Mouse (Mus musculus) CH12.LX (cell line): Measurements from ENCODE around the gene Acvrl1. TPM values are rescaled to one million over a fixed set of nuclear protein-coding genes. Genes with fewer than 3 reads are reported as not detected.

ENCODE experiments used
- DNase-seq: peaks from one replicate; pipeline ENCODE4 v3.0.0-alpha.2; 2013; ENCODE audit errors: extremely low read depth
- H3K27ac ChIP-seq: 2 replicates; pipeline ENCODE4 v1.5.1; 2012; ENCODE audit warnings: low read depth, mild to moderate bottlenecking, control low read depth, moderate library complexity; ENCODE audit not compliant: insufficient read depth
- H3K27me3 ChIP-seq: replicated peaks from 2 replicates; pipeline ENCODE3; 2012; ENCODE audit warnings: inconsistent platforms
- H3K36me3 ChIP-seq, 2 experiments: replicated peaks in 1 of 2; 2 replicates each; pipeline versions ENCODE3 to v1.6.1; 2012; ENCODE audit warnings: inconsistent platforms in 1 of 2, low read length in 1 of 2, mild to moderate bottlenecking in 1 of 2, mixed read lengths in 1 of 2, moderate library complexity in 1 of 2; ENCODE audit not compliant: control insufficient read depth in 1 of 2, insufficient read depth in 1 of 2
- H3K4me1 ChIP-seq, 2 experiments: 2 replicates each; pipeline ENCODE4 v1.6.1; 2012; ENCODE audit warnings: inconsistent platforms in 1 of 2, moderate library complexity in 1 of 2; ENCODE audit not compliant: insufficient read depth in 2 of 2, control insufficient read depth in 1 of 2
- H3K4me2 ChIP-seq: 2 replicates; pipeline ENCODE4 v1.6.1; 2012; ENCODE audit warnings: low read depth, mild to moderate bottlenecking, control low read depth; ENCODE audit not compliant: poor library complexity, insufficient read depth, severe bottlenecking
- H3K4me3 ChIP-seq, 3 experiments: fragments of 150-350 bp in 1 of 3; sonication (generic) in 1 of 3; replicated peaks in 1 of 3; 2 replicates each; pipeline versions ENCODE3 to v1.5.1; 2011 to 2012; ENCODE audit warnings: low read depth in 2 of 3, low read length in 2 of 3, mild to moderate bottlenecking in 2 of 3, moderate library complexity in 2 of 3, control low read depth in 1 of 3, improper control_type of control experiment in 1 of 3, inconsistent platforms in 1 of 3, mixed read lengths in 1 of 3; ENCODE audit not compliant: poor library complexity in 1 of 3
- H3K79me2 ChIP-seq: replicated peaks from 2 replicates; pipeline ENCODE4 v1.6.1; 2012; ENCODE audit warnings: mild to moderate bottlenecking, moderate library complexity; ENCODE audit not compliant: control insufficient read depth, poor library complexity, insufficient read depth, severe bottlenecking; ENCODE audit errors: extremely low read depth
- H3K9ac ChIP-seq: 2 replicates; pipeline ENCODE4 v1.6.1; 2012; ENCODE audit warnings: low read depth, mild to moderate bottlenecking, control low read depth, moderate library complexity; ENCODE audit not compliant: insufficient read depth
- H3K9me3 ChIP-seq: replicated peaks from 2 replicates; pipeline ENCODE3; 2012; ENCODE audit warnings: low read length, inconsistent platforms, mixed read lengths
- BHLHE40 ChIP-seq: IDR thresholded peaks from 2 replicates; pipeline ENCODE4 v1.6.1; 2011; ENCODE audit warnings: mild to moderate bottlenecking, low read depth, low read length, improper control_type of control experiment
- CHD2 ChIP-seq: IDR thresholded peaks from 2 replicates; pipeline ENCODE4 v1.6.1; 2011; ENCODE audit warnings: low read length, improper control_type of control experiment
- E2F4 ChIP-seq: IDR thresholded peaks from 2 replicates; pipeline ENCODE4 v1.6.1; 2011; ENCODE audit warnings: low read depth, low read length, improper control_type of control experiment; ENCODE audit not compliant: insufficient replicate concordance
- GABPA ChIP-seq: IDR thresholded peaks from 2 replicates; pipeline ENCODE4 v1.6.1; 2012; ENCODE audit warnings: low read depth, low read length, improper control_type of control experiment, inconsistent platforms; ENCODE audit not compliant: insufficient replicate concordance
- HCFC1 ChIP-seq: IDR thresholded peaks from 2 replicates; pipeline ENCODE4 v1.6.1; 2012; ENCODE audit warnings: low read depth, mild to moderate bottlenecking, inconsistent platforms, low read length, improper control_type of control experiment
- JUN ChIP-seq: IDR thresholded peaks from 2 replicates; pipeline ENCODE4 v1.6.1; 2011; ENCODE audit warnings: low read depth, mild to moderate bottlenecking, low read length, improper control_type of control experiment, moderate library complexity; ENCODE audit not compliant: insufficient read depth
- JUND ChIP-seq: conservative IDR thresholded peaks from 2 replicates; pipeline ENCODE4 v1.6.1; 2011; ENCODE audit warnings: low read depth, low read length, improper control_type of control experiment
- KAT2A ChIP-seq: IDR thresholded peaks from 2 replicates; pipeline ENCODE4 v1.6.1; 2012; ENCODE audit warnings: low read length, improper control_type of control experiment, inconsistent platforms; ENCODE audit not compliant: insufficient replicate concordance
- MAFK ChIP-seq: IDR thresholded peaks from 2 replicates; pipeline ENCODE4 v1.6.1; 2011; ENCODE audit warnings: low read length, improper control_type of control experiment; ENCODE audit not compliant: insufficient replicate concordance
- MAX ChIP-seq: IDR thresholded peaks from 2 replicates; pipeline ENCODE4 v1.6.1; 2011; ENCODE audit warnings: low read length, improper control_type of control experiment
- MAZ ChIP-seq: IDR thresholded peaks from 2 replicates; pipeline ENCODE4 v1.6.1; 2012; ENCODE audit warnings: low read depth, mild to moderate bottlenecking, inconsistent platforms, low read length, improper control_type of control experiment, moderate library complexity
- MXI1 ChIP-seq: IDR thresholded peaks from 2 replicates; pipeline ENCODE4 v1.6.1; 2011; ENCODE audit warnings: mild to moderate bottlenecking, low read depth, low read length, improper control_type of control experiment
- POLR2A ChIP-seq: IDR thresholded peaks from 2 replicates; pipeline ENCODE4 v1.6.1; 2011; ENCODE audit warnings: low read depth, mild to moderate bottlenecking, improper control_type of control experiment, low read length
- SIN3A ChIP-seq: IDR thresholded peaks from 2 replicates; pipeline ENCODE4 v1.6.1; 2012; ENCODE audit warnings: low read length, improper control_type of control experiment, inconsistent platforms
- SMC3 ChIP-seq: IDR thresholded peaks from 2 replicates; pipeline ENCODE4 v1.6.1; 2011; ENCODE audit warnings: low read depth, low read length, improper control_type of control experiment
- UBTF ChIP-seq: IDR thresholded peaks from 2 replicates; pipeline ENCODE4 v1.6.1; 2012; ENCODE audit warnings: low read depth, mild to moderate bottlenecking, inconsistent platforms, low read length, improper control_type of control experiment, moderate library complexity
- USF1 ChIP-seq: IDR thresholded peaks from 2 replicates; pipeline ENCODE4 v1.6.1; 2014; ENCODE audit warnings: low read depth, mild to moderate bottlenecking, inconsistent platforms, low read length, improper control_type of control experiment
- ZC3H11A ChIP-seq: IDR thresholded peaks from 2 replicates; pipeline ENCODE4 v1.6.1; 2012; ENCODE audit warnings: low read depth, mild to moderate bottlenecking, inconsistent platforms, low read length, improper control_type of control experiment
- ZKSCAN1 ChIP-seq: IDR thresholded peaks from 2 replicates; pipeline ENCODE4 v1.6.1; 2012; ENCODE audit warnings: low read depth, inconsistent platforms, low read length, improper control_type of control experiment, borderline replicate concordance
- ZMIZ1 ChIP-seq: IDR thresholded peaks from 2 replicates; pipeline ENCODE4 v1.6.1; 2012; ENCODE audit warnings: low read depth, mild to moderate bottlenecking, inconsistent platforms, low read length, improper control_type of control experiment
- ZNF384 ChIP-seq: IDR thresholded peaks from 2 replicates; pipeline ENCODE4 v1.6.1; 2012; ENCODE audit warnings: low read depth, low read length, improper control_type of control experiment, inconsistent platforms
- dilution Hi-C: fragments of 300-500 bp; cut with MboI; formaldehyde crosslinking; loops from 2 replicates; pipeline ENCODE4 v1.14.3; 2020; ENCODE audit warnings: low sequenced_read_pairs; ENCODE audit not compliant: extremely low pct_unique_long_range_greater_than_20kb, extremely low pct_ligation_motif_present
- in situ Hi-C: fragments of 300-500 bp; cut with MboI; formaldehyde crosslinking; loops from 3 replicates; pipeline ENCODE4 v1.14.3; 2019; ENCODE audit warnings: low sequenced_read_pairs, low pct_ligation_motif_present, low pct_unique_long_range_greater_than_20kb, mixed read lengths
- polyA plus RNA-seq: library from polyadenylated mRNA; unstranded; fragments of >175 nt; gene quantifications from 2 replicates; pipeline ENCODE4 v1.2.1, GENCODE M21; 2012; ENCODE audit warnings: low read depth; ENCODE audit not compliant: insufficient read length
- total RNA-seq, 2 experiments: library from RNA; depleted of rRNA; stranded (reverse); fragments of 300-350 nt in 1 of 2; fragments of >200 nt in 1 of 2; gene quantifications; 2 replicates each; pipeline ENCODE4 v1.2.3; 2012 to 2014

Gene Acvrl1
- total and polyA plus RNA-seq, 3 experiments: 4.0 to 9.5 (median 5.2) TPM

- H3K4me1 ChIP-seq: peaks cover 2 to 15% of the 10 kb centered on the region in 2 experiments; a peak in 3 of 4 replicates
- peaks cover 24% of the 10 kb centered on the region for H3K27me3 ChIP-seq
- dilution Hi-C loops (no loop called here), in situ Hi-C loops (no loop called here)
- no peak overlapping the region for H3K9ac ChIP-seq
- H3K4me3 ChIP-seq: no peak overlapping the region
- TF ChIP-seq HCFC1: no peak
- no peak for TF ChIP-seq MAZ
- TF ChIP-seq SMC3: no peak
- no peak for TF ChIP-seq CHD2
- TF ChIP-seq ZC3H11A: no peak
- no peak for TF ChIP-seq JUN
- H3K4me2 ChIP-seq: no peak overlapping the region
- no peaks in the 10 kb centered on the region for H3K79me2 ChIP-seq
- H3K27ac ChIP-seq: no peak overlapping the region
- no peak for DNase-seq
- no peaks in the 10 kb centered on the region for H3K36me3 ChIP-seq
- H3K9me3 ChIP-seq: no peaks in the 10 kb centered on the region
Observed at GRCm38 (mm10) chr15:101163056-101163458, 34.7 kb downstream of the Acvrl1 start.

DNA sequence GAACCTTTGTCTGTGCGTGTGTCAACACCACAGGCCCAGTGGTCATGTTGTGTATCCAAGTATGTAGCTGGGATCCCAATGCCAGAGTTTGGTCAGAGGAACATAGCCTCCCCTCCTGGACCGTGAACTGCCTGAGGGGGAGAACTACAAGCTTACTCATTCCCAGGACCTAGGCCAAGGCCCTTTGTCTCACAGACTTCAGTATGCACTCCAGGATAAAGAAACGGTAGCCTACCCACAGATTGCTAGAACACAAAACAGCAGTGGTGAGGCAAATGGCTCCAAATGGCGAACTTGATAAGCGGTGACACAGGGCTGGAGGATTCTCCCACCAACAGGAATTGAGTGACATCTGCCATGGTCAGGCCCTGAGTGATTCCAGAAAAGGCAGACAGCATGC is 35.5 kb downstream of the Acvrl1 start:
- no peak overlapping the region for H3K27ac ChIP-seq
- no peak overlapping the region for H3K4me2 ChIP-seq
- peaks cover 2 to 15% of the 10 kb centered on the region in 2 experiments; a peak in 3 of 4 replicates for H3K4me1 ChIP-seq
- peaks cover 29% of the 10 kb centered on the region for H3K27me3 ChIP-seq
- TF ChIP-seq ZMIZ1 (no peak), JUN (no peak), UBTF (no peak), MXI1 (no peak), MAFK (no peak), KAT2A (no peak), E2F4 (no peak), BHLHE40 (no peak), SIN3A (no peak), ZNF384 (no peak), GABPA (no peak), ZKSCAN1 (no peak), MAX (no peak), SMC3 (no peak), JUND (no peak), USF1 (no peak), POLR2A (no peak)
- in situ Hi-C loops (no loop called here), dilution Hi-C loops (no loop called here)
- DNase-seq: no peak
- H3K9me3 ChIP-seq: no peaks in the 10 kb centered on the region
- no peak overlapping the region for H3K4me3 ChIP-seq
- no peak overlapping the region for H3K9ac ChIP-seq
- no peaks in the 10 kb centered on the region for H3K36me3 ChIP-seq
- H3K79me2 ChIP-seq: no peaks in the 10 kb centered on the region
